Mouse (Mus musculus) heart, embryonic 11.5 days (tissue): ENCODE measurements around the gene Nell2. TPM values are rescaled to one million over a fixed set of nuclear protein-coding genes. Genes with fewer than 3 reads are reported as not detected.

Experiments
- ATAC-seq: fragments of 200-750 bp; cut with Nextera tagmentation; replicated peaks from 2 replicates; pipeline ENCODE4 v1.8.0; 2017; ENCODE audit warnings: moderate library complexity; ENCODE audit not compliant: insufficient number of reproducible peaks, low FRiP score, low TSS enrichment
- H3K27ac ChIP-seq: fragments of 300-500 bp; sonication (generic); 2 replicates; pipeline ENCODE4 v1.5.1; 2014; ENCODE audit warnings: mild to moderate bottlenecking, low read depth, low read length
- H3K27me3 ChIP-seq: fragments of 300-500 bp; sonication (generic); 2 replicates; pipeline ENCODE4 v1.6.1; 2014; ENCODE audit warnings: mild to moderate bottlenecking, low read length, mixed read lengths; ENCODE audit not compliant: control insufficient read depth, insufficient read depth
- H3K36me3 ChIP-seq: fragments of 300-500 bp; sonication (generic); 2 replicates; pipeline ENCODE4 v1.6.1; 2014; ENCODE audit warnings: mild to moderate bottlenecking, low read length, moderate library complexity, mixed read lengths; ENCODE audit not compliant: control insufficient read depth, insufficient read depth
- H3K4me1 ChIP-seq: fragments of 300-500 bp; sonication (generic); 2 replicates; pipeline ENCODE4 v1.6.1; 2014; ENCODE audit warnings: low read length; ENCODE audit not compliant: control insufficient read depth, insufficient read depth
- H3K4me2 ChIP-seq: fragments of 300-500 bp; sonication (generic); 2 replicates; pipeline ENCODE4 v1.6.1; 2014; ENCODE audit warnings: mild to moderate bottlenecking, moderate library complexity
- H3K4me3 ChIP-seq: fragments of 300-500 bp; sonication (generic); 2 replicates; pipeline ENCODE4 v1.5.1; 2014; ENCODE audit warnings: low read depth, low read length
- H3K9ac ChIP-seq: fragments of 300-500 bp; sonication (generic); 2 replicates; pipeline ENCODE4 v1.6.1; 2014; ENCODE audit warnings: mild to moderate bottlenecking, low read depth, low read length, moderate library complexity
- H3K9me3 ChIP-seq: fragments of 300-500 bp; sonication (generic); replicated peaks from 2 replicates; pipeline ENCODE4 v1.6.1; 2016; ENCODE audit warnings: low read length; ENCODE audit not compliant: control insufficient read depth
- WGBS: fragments of 180-500 bp; shearing (Covaris S2); extraction: QIAGEN DNeasy Blood & Tissue Kit; methylation state at CpG from one replicate; pipeline ENCODE4 v1.1.7; 2014; ENCODE audit not compliant: insufficient replicate concordance; 5-methylcytosine and 5-hydroxymethylcytosine counted together
- polyA plus RNA-seq: library from polyadenylated mRNA; unstranded; fragments of >200 nt; fragmentation: Nextera tagmentation; extraction: Ambion mirVana; gene quantifications from 2 replicates; pipeline ENCODE4 v1.2.1, GENCODE M21; 2014

Gene Nell2
- polyA plus RNA-seq, 1 experiment from 2014 or later = 1.3 TPM

DNA sequence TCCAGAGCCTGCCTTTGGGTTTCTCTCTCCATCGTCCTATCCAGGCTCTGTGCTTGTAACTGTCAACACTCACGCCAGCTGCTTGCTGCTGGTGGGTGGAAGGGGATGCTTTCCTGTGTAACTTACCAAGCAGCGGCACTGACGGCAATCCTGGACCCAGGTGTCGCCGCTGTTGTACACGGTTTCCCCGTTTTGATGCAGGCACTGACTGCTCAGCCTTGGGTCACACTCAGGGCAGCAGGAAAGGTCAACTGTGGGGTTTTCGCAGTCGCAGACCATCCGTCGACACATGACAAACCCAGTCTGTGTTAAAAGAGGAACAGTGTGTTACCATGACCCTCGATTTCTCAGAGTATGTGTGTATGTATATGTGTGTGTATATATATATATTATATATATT is 297.2 kb downstream of the Nell2 start:
- no peak overlapping the region for H3K27ac ChIP-seq
- no peak for ATAC-seq
- no peaks in the 10 kb centered on the region for H3K36me3 ChIP-seq
- no peaks in the 10 kb centered on the region for H3K9me3 ChIP-seq
- WGBS = 63% methylated on average over 13 of the region's 13 CpGs
- no peak overlapping the region for H3K4me2 ChIP-seq
- H3K27me3 ChIP-seq = no peaks in the 10 kb centered on the region
- H3K4me1 ChIP-seq = no peaks in the 10 kb centered on the region
- no peak overlapping the region for H3K4me3 ChIP-seq
- no peak overlapping the region for H3K9ac ChIP-seq

DNA sequence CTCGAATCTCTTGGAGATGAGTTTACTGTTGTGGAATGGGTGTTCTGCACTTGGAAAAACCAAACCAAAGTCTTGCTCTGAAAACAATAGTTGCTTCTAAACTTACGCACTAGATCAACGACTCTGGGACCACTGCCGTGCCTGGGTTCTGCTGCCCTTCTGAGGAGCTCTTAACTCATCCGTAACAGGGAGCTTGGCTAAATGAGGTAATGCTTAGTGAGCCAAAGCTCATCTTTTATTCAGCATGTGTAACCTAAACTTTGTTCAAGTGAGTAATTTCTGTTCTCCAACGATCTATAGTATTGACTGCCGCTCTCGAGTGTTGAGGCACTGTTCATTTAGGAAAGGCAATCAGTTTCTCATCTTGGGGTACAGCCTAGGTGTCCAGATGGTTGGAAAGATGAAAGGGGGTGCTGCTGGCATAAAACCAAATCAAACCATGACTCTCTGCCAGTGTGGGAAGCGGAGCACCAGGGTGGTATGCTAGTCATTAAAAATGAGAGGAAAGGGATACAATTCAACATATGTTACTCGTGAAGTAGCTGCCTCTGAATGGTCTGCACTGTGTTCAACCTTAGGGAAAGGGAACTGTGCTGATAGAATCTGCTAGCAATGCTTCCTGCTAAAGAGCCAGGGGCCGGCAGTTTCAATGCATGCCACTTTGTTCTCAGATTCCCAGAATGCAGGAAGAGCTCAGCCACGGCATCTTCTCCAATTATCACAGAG is 311.6 kb downstream of the Nell2 start:
- H3K27me3 ChIP-seq = no peaks in the 10 kb centered on the region
- no peak for ATAC-seq
- H3K27ac ChIP-seq = no peak overlapping the region
- H3K9ac ChIP-seq = no peak overlapping the region
- WGBS = 77% methylated on average over 12 of the region's 12 CpGs
- no peak overlapping the region for H3K4me2 ChIP-seq
- no peaks in the 10 kb centered on the region for H3K9me3 ChIP-seq
- H3K4me3 ChIP-seq = no peak overlapping the region
- no peaks in the 10 kb centered on the region for H3K4me1 ChIP-seq
- no peaks in the 10 kb centered on the region for H3K36me3 ChIP-seq

DNA sequence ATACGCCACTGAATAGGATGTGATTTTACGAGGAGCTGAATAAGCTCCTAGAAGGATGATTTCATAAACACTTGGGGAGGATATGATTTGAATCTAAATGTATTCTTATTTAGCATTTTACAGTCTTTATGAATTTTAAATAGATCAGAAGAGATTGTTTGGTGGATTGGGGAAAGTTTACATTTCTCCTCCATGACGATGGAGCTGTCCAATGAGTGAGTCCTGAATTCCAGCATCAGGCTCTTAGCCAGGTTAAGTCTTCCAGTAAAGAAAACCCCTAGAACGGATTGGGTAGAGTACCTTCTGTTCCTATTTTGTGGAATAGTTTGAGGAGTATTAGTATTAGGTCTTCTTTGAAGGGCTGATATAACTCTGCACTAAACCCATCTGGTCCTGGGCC is 317.8 kb downstream of the Nell2 start:
- no peak overlapping the region for H3K27ac ChIP-seq
- no peak overlapping the region for H3K4me3 ChIP-seq
- ATAC-seq = no peak
- H3K9ac ChIP-seq = no peak overlapping the region
- no peak overlapping the region for H3K4me2 ChIP-seq
- no peaks in the 10 kb centered on the region for H3K36me3 ChIP-seq
- H3K4me1 ChIP-seq = no peaks in the 10 kb centered on the region
- H3K9me3 ChIP-seq = no peaks in the 10 kb centered on the region
- H3K27me3 ChIP-seq = no peaks in the 10 kb centered on the region
- 73% methylated on average over 4 of the region's 4 CpGs for WGBS

DNA sequence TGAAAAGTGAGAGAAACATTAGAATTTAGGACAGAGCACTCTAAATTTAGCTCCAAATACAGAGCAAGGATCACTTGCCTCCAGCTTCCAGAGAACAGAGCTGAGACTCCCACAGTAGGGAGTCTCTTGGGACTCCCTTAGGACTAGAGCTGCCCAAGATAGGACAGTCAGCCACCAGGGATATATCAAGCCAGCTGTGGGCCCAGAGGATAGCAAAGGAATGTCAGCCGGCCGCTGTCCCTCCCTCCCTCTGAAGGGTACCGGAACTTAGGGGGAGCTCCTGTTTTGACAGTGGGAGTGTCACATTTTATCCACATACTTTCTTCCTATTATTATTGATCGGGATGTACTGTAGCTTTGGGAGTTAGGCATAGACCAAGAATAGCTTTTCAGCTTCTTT is 319.2 kb downstream of the Nell2 start:
- H3K27ac ChIP-seq = no peak overlapping the region
- H3K4me2 ChIP-seq = no peak overlapping the region
- H3K4me3 ChIP-seq = no peak overlapping the region
- WGBS = 38% methylated on average over 4 of the region's 4 CpGs
- no peaks in the 10 kb centered on the region for H3K27me3 ChIP-seq
- H3K4me1 ChIP-seq = no peaks in the 10 kb centered on the region
- no peaks in the 10 kb centered on the region for H3K36me3 ChIP-seq
- no peaks in the 10 kb centered on the region for H3K9me3 ChIP-seq
- no peak for ATAC-seq
- H3K9ac ChIP-seq = no peak overlapping the region

DNA sequence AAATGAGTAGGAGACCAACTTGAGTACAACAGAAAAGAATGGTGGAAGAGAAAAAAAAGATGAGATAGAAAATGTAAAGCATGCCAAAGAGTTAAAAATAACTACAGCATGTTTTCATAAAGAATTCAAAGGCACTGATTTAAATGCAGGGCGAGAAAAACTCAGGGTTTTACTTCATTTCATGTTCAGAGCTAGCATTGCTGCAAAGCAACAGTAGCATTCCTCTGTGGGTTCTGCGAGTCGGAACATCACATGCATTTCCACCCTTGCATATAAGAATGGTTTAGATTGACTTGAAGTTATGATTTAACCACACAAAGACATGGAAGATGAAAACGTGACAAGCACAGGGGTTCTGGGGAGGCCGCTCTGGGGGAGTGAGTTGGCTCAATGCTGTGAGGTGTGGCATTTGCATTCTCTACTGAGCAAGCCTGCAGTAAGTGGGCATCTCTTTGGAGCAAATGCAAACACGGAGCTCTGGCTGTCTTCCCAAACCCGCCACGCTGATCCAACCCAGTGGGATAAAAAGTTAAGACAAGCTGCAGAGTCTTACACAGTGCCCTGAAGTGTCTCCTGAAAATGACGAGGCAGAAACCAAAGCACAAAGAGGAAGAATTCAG is 334.6 kb downstream of the Nell2 start:
- H3K27me3 ChIP-seq = no peaks in the 10 kb centered on the region
- no peaks in the 10 kb centered on the region for H3K4me1 ChIP-seq
- 65% methylated on average over 9 of the region's 9 CpGs for WGBS
- no peak overlapping the region for H3K4me2 ChIP-seq
- ATAC-seq = no peak
- no peaks in the 10 kb centered on the region for H3K36me3 ChIP-seq
- no peaks in the 10 kb centered on the region for H3K9me3 ChIP-seq
- H3K4me3 ChIP-seq = no peak overlapping the region
- H3K27ac ChIP-seq = no peak overlapping the region
- H3K9ac ChIP-seq = no peak overlapping the region

DNA sequence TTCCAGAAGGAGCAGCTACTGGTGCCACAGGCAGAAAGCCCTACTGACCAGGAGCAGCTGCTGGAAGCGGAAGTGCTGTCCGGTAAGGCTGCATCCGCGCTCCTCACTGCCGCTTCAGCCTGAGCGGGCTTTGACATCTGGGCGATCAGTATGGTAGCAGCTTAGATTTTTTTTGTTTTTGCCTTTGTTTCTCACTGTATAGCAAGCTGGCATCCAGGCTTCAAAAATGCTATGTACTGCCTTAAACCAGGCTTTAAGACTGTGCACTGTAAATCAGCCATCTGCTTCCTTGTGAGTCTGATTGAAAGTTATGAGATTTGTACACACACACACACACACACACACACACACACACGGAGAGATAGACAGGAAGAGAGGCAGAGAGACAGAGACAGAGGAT is 335.4 kb downstream of the Nell2 start:
- Histone ChIP-seq H3K36me3 (no peaks in the 10 kb centered on the region), H3K4me2 (no peak overlapping the region), H3K27me3 (no peaks in the 10 kb centered on the region), H3K4me1 (no peaks in the 10 kb centered on the region), H3K4me3 (no peak overlapping the region), H3K27ac (no peak overlapping the region), H3K9me3 (no peaks in the 10 kb centered on the region), H3K9ac (no peak overlapping the region)
- ATAC-seq = no peak
- 81% methylated on average over 8 of the region's 8 CpGs for WGBS

DNA sequence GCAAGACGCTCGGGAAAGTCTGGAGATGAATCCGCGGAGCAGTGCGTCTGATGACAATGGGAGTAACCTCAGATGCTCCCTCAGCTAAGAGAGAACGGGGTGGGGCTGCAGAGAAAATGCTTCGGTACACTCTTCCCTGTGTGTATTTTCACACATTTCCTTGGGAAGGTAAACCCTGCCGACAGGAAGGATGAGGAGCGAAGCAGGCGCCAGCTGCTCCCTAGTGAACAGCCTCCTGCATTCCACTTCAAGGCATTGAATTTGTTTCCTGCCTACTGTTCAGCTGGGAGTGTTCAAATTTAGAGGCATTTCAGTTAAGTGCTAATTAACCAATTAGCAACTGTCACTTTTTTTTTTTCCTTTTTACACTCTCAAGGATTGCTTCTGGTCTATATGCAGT is 342.1 kb downstream of the Nell2 start:
- no peak overlapping the region for H3K27ac ChIP-seq
- no peaks in the 10 kb centered on the region for H3K27me3 ChIP-seq
- no peaks in the 10 kb centered on the region for H3K36me3 ChIP-seq
- H3K9ac ChIP-seq = no peak overlapping the region
- no peak overlapping the region for H3K4me2 ChIP-seq
- no peak for ATAC-seq
- WGBS = 47% methylated on average over 10 of the region's 10 CpGs
- no peaks in the 10 kb centered on the region for H3K4me1 ChIP-seq
- no peak overlapping the region for H3K4me3 ChIP-seq
- no peaks in the 10 kb centered on the region for H3K9me3 ChIP-seq

DNA sequence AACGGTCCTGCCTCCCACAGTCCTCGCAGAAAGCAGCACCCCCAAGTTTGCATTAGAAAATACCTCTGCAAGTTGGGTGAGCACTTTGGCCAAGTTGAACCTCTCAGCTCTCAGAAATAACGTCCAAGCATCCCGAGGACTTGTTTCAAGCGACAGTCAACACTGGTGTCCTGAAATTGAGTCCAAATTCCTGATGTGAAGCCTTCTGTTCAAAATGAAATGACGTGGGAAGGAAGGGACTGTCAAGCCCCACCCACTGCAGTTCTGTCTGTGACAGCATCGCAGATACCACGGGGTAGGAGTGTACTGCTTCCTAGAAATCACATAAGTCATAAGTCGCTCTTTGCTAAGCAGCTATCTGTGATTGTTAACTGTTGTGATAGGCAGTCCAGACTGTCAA is 342.9 kb downstream of the Nell2 start:
- Histone ChIP-seq H3K9ac (no peak overlapping the region), H3K27me3 (no peaks in the 10 kb centered on the region), H3K4me1 (no peaks in the 10 kb centered on the region), H3K9me3 (no peaks in the 10 kb centered on the region), H3K4me2 (no peak overlapping the region), H3K4me3 (no peak overlapping the region), H3K36me3 (no peaks in the 10 kb centered on the region), H3K27ac (no peak overlapping the region)
- ATAC-seq = no peak
- 44% methylated on average over 9 of the region's 9 CpGs for WGBS

DNA sequence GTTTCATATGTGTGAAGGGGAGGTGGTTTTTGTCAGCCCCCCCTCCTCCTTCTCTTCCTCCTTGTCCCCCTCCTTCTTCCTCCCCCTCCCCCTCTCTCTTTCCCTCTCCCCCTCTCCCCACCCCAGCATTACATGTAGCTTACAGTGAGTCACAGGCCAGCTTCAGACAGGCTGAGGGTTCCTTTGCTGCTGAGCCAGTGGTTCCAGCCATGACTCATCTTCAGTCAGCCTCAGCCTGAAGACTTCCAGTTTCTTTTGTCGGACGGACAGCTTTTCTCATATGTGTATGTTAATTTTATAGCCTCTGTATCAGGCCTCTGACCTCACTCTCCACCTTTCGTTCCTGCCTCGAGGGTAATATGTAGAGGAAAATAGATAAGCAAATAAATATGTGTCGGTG is 344.9 kb downstream of the Nell2 start:
- Histone ChIP-seq H3K4me1 (no peaks in the 10 kb centered on the region), H3K4me2 (no peak overlapping the region), H3K27ac (no peak overlapping the region), H3K9me3 (no peaks in the 10 kb centered on the region), H3K9ac (no peak overlapping the region), H3K36me3 (no peaks in the 10 kb centered on the region), H3K4me3 (no peak overlapping the region), H3K27me3 (no peaks in the 10 kb centered on the region)
- ATAC-seq = no peak
- WGBS = 62% methylated on average over 5 of the region's 5 CpGs
